Mouse (Mus musculus): ENCODE results near the gene Gnas.
"Not testable (repeated sequence)": the region's sequence is repeated elsewhere in the genome, so short reads cannot be mapped to it uniquely, and the experiment has no call there.

DNA sequence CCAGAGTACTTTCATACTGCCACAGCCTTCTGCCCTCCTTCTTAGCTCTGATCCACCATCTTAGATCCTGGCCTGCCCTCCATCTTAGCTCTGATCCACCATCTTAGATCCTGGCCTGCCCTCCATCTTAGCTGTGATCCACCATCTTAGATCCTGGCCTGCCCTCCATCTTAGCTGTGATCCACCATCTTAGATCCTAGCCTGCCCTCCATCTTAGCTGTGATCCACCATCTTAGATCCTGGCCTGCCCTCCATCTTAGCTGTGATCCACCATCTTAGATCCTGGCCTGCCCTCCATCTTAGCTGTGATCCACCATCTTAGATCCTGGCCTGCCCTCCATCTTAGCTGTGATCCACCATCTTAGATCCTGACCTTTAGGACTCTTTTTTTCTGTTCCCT lies 31.3 kb downstream of the Gnas start:
- TF ChIP-seq CTCF (IDR thresholded peaks at IDR 0.05; ENCODE audit: control insufficient read depth, insufficient read depth, insufficient replicate concordance, low read depth, low read length); POLR2A (IDR thresholded peaks at IDR 0.05; ENCODE audit: control insufficient read depth, low read depth, low read length): not testable (repeated sequence)
